In the genomic region with DNA sequence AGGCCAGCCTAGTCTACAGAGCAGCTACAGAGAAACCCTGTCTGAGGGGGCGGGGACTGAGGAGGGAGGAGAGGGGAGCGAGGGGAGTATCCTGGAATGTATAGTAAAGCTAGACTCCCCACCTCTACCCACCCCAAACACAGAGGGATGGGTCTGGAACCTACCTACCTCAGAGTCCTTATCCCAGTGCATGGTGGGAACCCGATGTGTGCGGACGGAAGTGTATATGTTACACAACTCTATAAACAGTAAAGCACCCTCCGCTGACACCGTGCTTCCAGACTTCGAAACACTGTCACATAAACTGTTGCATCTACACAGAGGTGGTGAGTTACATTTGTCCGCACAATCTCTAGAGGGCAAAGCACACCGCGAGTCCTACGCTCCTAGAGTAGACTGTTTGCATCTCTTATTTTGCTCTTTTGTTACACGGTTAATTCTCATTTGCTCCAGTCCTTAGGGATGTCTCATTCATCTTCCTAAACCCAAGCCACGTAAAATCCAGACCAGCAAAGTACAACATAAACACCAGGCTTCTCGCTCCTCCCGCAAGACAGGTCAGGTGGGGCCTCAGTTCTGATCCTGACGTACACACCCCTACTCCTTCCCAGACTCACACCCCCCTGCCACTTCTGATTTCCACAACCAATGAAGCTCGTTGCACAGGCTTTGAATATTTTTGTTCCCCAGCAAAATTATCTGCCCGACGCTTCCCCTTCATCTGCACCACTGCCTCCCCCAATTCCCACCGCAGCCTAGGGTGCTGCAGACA, we compare ENCODE assay signal across 8 mouse cellular contexts. TPM values are rescaled to one million over a fixed set of nuclear protein-coding genes. Genes with fewer than 3 reads are reported as not detected.
DNase-seq lines count a peak whose midpoint lies in the region; ATAC-seq and TF ChIP-seq lines count a peak whose summit lies in the region.

No protein-coding gene starts in this region.

- ATAC-seq in embryonic facial prominence, embryonic 15.5 days (ENCODE audit: insufficient number of reproducible peaks, low FRiP score, low TSS enrichment, low read depth), result peak; percentile 74
- ATAC-seq in hindbrain, postnatal 0 days, result peak; percentile 63
- peak; percentile 62 for ATAC-seq in neural tube, embryonic 14.5 days (ENCODE audit: low read depth)

- under 1% methylated on average over 21 of the region's 21 CpGs for WGBS in embryonic facial prominence, embryonic 15.5 days
- WGBS in hindbrain, postnatal 0 days, result 0% methylated on average over 21 of the region's 21 CpGs
- under 1% methylated on average over 21 of the region's 21 CpGs for WGBS in lung, adult 2 months
- under 1% methylated on average over 21 of the region's 21 CpGs for WGBS in neural tube, embryonic 14.5 days

- H3K4me1 ChIP-seq in embryonic facial prominence, embryonic 15.5 days, result peaks cover 7% of the 10 kb centered on the region; the same call in 1 of the 2 replicates
- peaks cover 6% of the 10 kb centered on the region for H3K4me1 ChIP-seq in hindbrain, postnatal 0 days (ENCODE audit: insufficient read depth, low read length)
- H3K4me1 ChIP-seq in lung, adult 2 months (ENCODE audit: control insufficient read depth, insufficient read depth, low read length), result 0 out of 2 replicates have a peak, but pooled peaks cover 2% of the 10 kb centered on the region
- H3K4me1 ChIP-seq in neural tube, embryonic 14.5 days (ENCODE audit: control insufficient read depth, insufficient read depth, low read length), result no peaks in the 10 kb centered on the region

- peak overlapping the region; percentile 51 for H3K9ac ChIP-seq in embryonic facial prominence, embryonic 15.5 days
- peak overlapping the region; percentile 63 for H3K9ac ChIP-seq in hindbrain, postnatal 0 days (replicated peaks; ENCODE audit: low read length)
- peak overlapping the region; percentile 64 for H3K9ac ChIP-seq in neural tube, embryonic 14.5 days (replicated peaks; ENCODE audit: low read depth, low read length)

- DNase-seq in heart, adult 8-10 months (ENCODE audit: low spot score), result peak; percentile 8
- no peak for DNase-seq in heart, postnatal 25 days (ENCODE audit: low spot score)
- DNase-seq in adipocyte (ENCODE audit: low spot score), result peak; percentile 20
- peak; percentile 8 for DNase-seq in hindbrain, postnatal 0 days (ENCODE audit: low spot score)
- peak; percentile 15 for DNase-seq in lung, adult 2 months
- no peak for DNase-seq in right cerebral cortex, postnatal 36 days (ENCODE audit: low spot score in 2 of 2)

- TF ChIP-seq CTCF in hindbrain, postnatal 0 days (IDR thresholded peaks at IDR 0.05; ENCODE audit: low read depth), result no peak
- TF ChIP-seq CTCF in lung, adult 2 months (IDR thresholded peaks at IDR 0.05; ENCODE audit: insufficient read depth, low read length), result no peak

- no peak for TF ChIP-seq POLR2A in lung, adult 2 months (IDR thresholded peaks at IDR 0.05; ENCODE audit: borderline replicate concordance, extremely low read depth, low read depth, low read length)

- H3K27me3 ChIP-seq in embryonic facial prominence, embryonic 15.5 days, result no peaks in the 10 kb centered on the region
- no peaks in the 10 kb centered on the region for H3K27me3 ChIP-seq in hindbrain, postnatal 0 days (ENCODE audit: insufficient read depth, low read length)
- H3K27me3 ChIP-seq in neural tube, embryonic 14.5 days (ENCODE audit: control insufficient read depth, insufficient read depth, low read length), result no peaks in the 10 kb centered on the region

- H3K27ac ChIP-seq in embryonic facial prominence, embryonic 15.5 days (replicated peaks), result peak overlapping the region; percentile 75
- no peak overlapping the region for H3K27ac ChIP-seq in hindbrain, postnatal 0 days
- H3K27ac ChIP-seq in neural tube, embryonic 14.5 days (ENCODE audit: low read depth, low read length), result no peak overlapping the region

- H3K4me3 ChIP-seq in embryonic facial prominence, embryonic 15.5 days (replicated peaks), result peak overlapping the region; percentile 71
- peak overlapping the region; percentile 75 for H3K4me3 ChIP-seq in hindbrain, postnatal 0 days (ENCODE audit: low read length)
- H3K4me3 ChIP-seq in lung, adult 2 months (replicated peaks; ENCODE audit: extremely low read depth, low read depth, low read length), result peak overlapping the region; percentile 77
- peak overlapping the region; percentile 69 for H3K4me3 ChIP-seq in neural tube, embryonic 14.5 days (ENCODE audit: low read depth, low read length)

- H3K36me3 ChIP-seq in embryonic facial prominence, embryonic 15.5 days, result no peaks in the 10 kb centered on the region
- no peaks in the 10 kb centered on the region for H3K36me3 ChIP-seq in hindbrain, postnatal 0 days (ENCODE audit: insufficient read depth, low read length)
- no peaks in the 10 kb centered on the region for H3K36me3 ChIP-seq in neural tube, embryonic 14.5 days (ENCODE audit: control insufficient read depth, insufficient read depth, low read length)

- peak overlapping the region; percentile 95 for H3K4me2 ChIP-seq in embryonic facial prominence, embryonic 15.5 days (replicated peaks)
- H3K4me2 ChIP-seq in hindbrain, postnatal 0 days (ENCODE audit: low read depth, low read length), result peak overlapping the region; percentile 81
- peak overlapping the region; percentile 98 for H3K4me2 ChIP-seq in neural tube, embryonic 14.5 days (ENCODE audit: low read depth, low read length)

- intact Hi-C loops in heart, postnatal 25 days (cut with DNase I), result no loop called here

- no peaks in the 10 kb centered on the region for H3K9me3 ChIP-seq in embryonic facial prominence, embryonic 15.5 days (replicated peaks)
- no peaks in the 10 kb centered on the region for H3K9me3 ChIP-seq in hindbrain, postnatal 0 days (ENCODE audit: low read length)
- no peaks in the 10 kb centered on the region for H3K9me3 ChIP-seq in neural tube, embryonic 14.5 days (ENCODE audit: control insufficient read depth, low read length)

RNA-seq across cellular contexts. Expression of gene Smyd3, which starts 0.7 kb away (rescaled TPM):
- 1 to 10 TPM; 7.0 to 8.3 (median 7.8) TPM for total RNA-seq in heart, adult 8-10 months (2022)
- total RNA-seq in heart, postnatal 25 days (2021), result 1 to 10 TPM; 5.6 to 6.0 TPM
- polyA plus RNA-seq in embryonic facial prominence, embryonic 15.5 days (2015; fragmentation: Nextera tagmentation; extraction: Ambion mirVana), result 20.0 and 22.0 TPM in 2 replicates
- 15.4 and 17.9 TPM in 2 replicates for total RNA-seq in hindbrain, postnatal 0 days (2014; rRNA removed)
- polyA plus RNA-seq in hindbrain, postnatal 0 days (2015; fragmentation: Nextera tagmentation; extraction: Ambion mirVana), result 23.3 and 26.1 TPM in 2 replicates
- 2.8 and 4.7 TPM in 2 replicates for polyA plus RNA-seq in lung, adult 2 months (2012; rRNA removed)
- polyA plus RNA-seq in neural tube, embryonic 14.5 days (2014; fragmentation: Nextera tagmentation; extraction: Ambion mirVana), result 24.8 and 25.6 TPM in 2 replicates

RNA-seq across cellular contexts. Expression of gene Tfb2m, which starts 28.9 kb away (rescaled TPM):
- total RNA-seq in heart, adult 8-10 months (2022), result 10 to 100 TPM; 65.3 to 73.3 (median 69.0) TPM
- 10 to 100 TPM; 47.2 to 47.9 TPM for total RNA-seq in heart, postnatal 25 days (2021)
- polyA plus RNA-seq in embryonic facial prominence, embryonic 15.5 days (2015; fragmentation: Nextera tagmentation; extraction: Ambion mirVana), result 26.2 and 31.4 TPM in 2 replicates
- total RNA-seq in hindbrain, postnatal 0 days (2014; rRNA removed), result 9.2 and 20.2 TPM in 2 replicates
- polyA plus RNA-seq in hindbrain, postnatal 0 days (2015; fragmentation: Nextera tagmentation; extraction: Ambion mirVana), result 30.5 and 35.3 TPM in 2 replicates
- polyA plus RNA-seq in lung, adult 2 months (2012; rRNA removed), result 6.6 and 8.4 TPM in 2 replicates
- polyA plus RNA-seq in neural tube, embryonic 14.5 days (2014; fragmentation: Nextera tagmentation; extraction: Ambion mirVana), result 32.6 and 33.5 TPM in 2 replicates

RNA-seq across cellular contexts. Expression of gene Cnst, which starts 29.0 kb away (rescaled TPM):
- 10 to 100 TPM; 44.7 to 54.0 (median 46.4) TPM for total RNA-seq in heart, adult 8-10 months (2022)
- total RNA-seq in heart, postnatal 25 days (2021), result 10 to 100 TPM; 42.8 to 47.2 TPM
- 16.6 and 16.7 TPM in 2 replicates for polyA plus RNA-seq in embryonic facial prominence, embryonic 15.5 days (2015; fragmentation: Nextera tagmentation; extraction: Ambion mirVana)
- total RNA-seq in hindbrain, postnatal 0 days (2014; rRNA removed), result 30.2 and 32.1 TPM in 2 replicates
- polyA plus RNA-seq in hindbrain, postnatal 0 days (2015; fragmentation: Nextera tagmentation; extraction: Ambion mirVana), result 16.2 and 16.3 TPM in 2 replicates
- 16.2 and 22.5 TPM in 2 replicates for polyA plus RNA-seq in lung, adult 2 months (2012; rRNA removed)
- polyA plus RNA-seq in neural tube, embryonic 14.5 days (2014; fragmentation: Nextera tagmentation; extraction: Ambion mirVana), result 27.5 and 33.3 TPM in 2 replicates

Comparison
In these comparisons a context has a peak if more than half of its experiments do, and no peak if none do; other contexts are left out.
1. DNase-seq: peak in heart, adult 8-10 months (single experiment), adipocyte (single experiment), hindbrain, postnatal 0 days (single experiment) and lung, adult 2 months (single experiment); none in heart, postnatal 25 days (single experiment) and right cerebral cortex, postnatal 36 days (0 of 2).
2. Peak in every context shown above with its lines, with median percentiles within 50 percentile points of each other: ATAC-seq, H3K4me2 ChIP-seq, H3K4me3 ChIP-seq and H3K9ac ChIP-seq.